Mouse (Mus musculus): ENCODE data around the gene Phldb2. TPM values are rescaled to one million over a fixed set of nuclear protein-coding genes. Genes with fewer than 3 reads are reported as not detected.

The Phldb2 gene
- total and polyA plus RNA-seq, 3 experiments = not detected

DNA sequence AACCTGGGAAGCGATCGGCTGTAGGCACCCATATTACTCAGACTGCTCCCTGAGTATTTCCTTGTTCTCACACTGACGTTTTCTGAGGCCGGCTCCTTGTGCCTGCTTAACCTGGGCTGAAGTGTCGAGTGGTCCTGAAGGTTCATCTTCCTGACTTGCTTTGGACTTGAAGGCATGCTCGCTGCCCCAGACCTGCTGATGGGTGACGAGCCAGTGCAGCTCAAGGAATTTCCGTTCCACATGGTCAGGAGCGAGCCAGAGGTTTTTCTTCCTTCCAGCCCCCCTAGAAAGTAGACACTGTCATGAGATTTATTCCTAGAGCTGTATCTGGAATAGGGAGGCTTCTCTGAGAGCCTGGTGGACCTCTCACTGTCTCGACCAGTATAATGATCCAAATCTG, 128.1 kb downstream of the Phldb2 start:
- Histone ChIP-seq H3K4me1 (ENCODE audit: control insufficient read depth in 1 of 2, insufficient read depth in 2 of 2, low read length in 2 of 2) (no peaks in the 10 kb centered on the region), H3K27me3 (ENCODE audit: control insufficient read depth in 1 of 2, insufficient read depth in 2 of 2, low read length in 2 of 2) (no peaks in the 10 kb centered on the region), H3K9me3 (replicated peaks; ENCODE audit: insufficient read depth, low read length) (no peaks in the 10 kb centered on the region), H3K27ac (ENCODE audit: control insufficient read depth, low read depth, low read length) (no peak overlapping the region), H3K4me3 (ENCODE audit: control insufficient read depth in 1 of 2, insufficient read depth in 1 of 2, low read depth in 2 of 2, low read length in 2 of 2) (no peak overlapping the region), H3K9ac (ENCODE audit: control insufficient read depth, low read depth, low read length, poor library complexity, severe bottlenecking) (no peak overlapping the region), H3K79me2 (ENCODE audit: control insufficient read depth, insufficient read depth, low read length, poor library complexity) (no peaks in the 10 kb centered on the region), H3K36me3 (ENCODE audit: control insufficient read depth in 1 of 2, insufficient read depth in 2 of 2, low read length in 2 of 2) (no peaks in the 10 kb centered on the region)
- no peak for TF ChIP-seq GATA1 (IDR thresholded peaks at IDR 0.05; ENCODE audit: low read depth, low read length)
- no peak for TF ChIP-seq RCOR1 (IDR thresholded peaks at IDR 0.05; ENCODE audit: low read depth, low read length)
- TF ChIP-seq UBTF (IDR thresholded peaks at IDR 0.05; ENCODE audit: borderline replicate concordance, insufficient read depth, low read depth, low read length) = no peak
- TF ChIP-seq SMC3 (IDR thresholded peaks at IDR 0.05; ENCODE audit: low read depth, low read length) = no peak
- no peak for TF ChIP-seq CHD1 (IDR thresholded peaks at IDR 0.05; ENCODE audit: low read depth, low read length)
- no peak for TF ChIP-seq SIN3A (IDR thresholded peaks at IDR 0.05; ENCODE audit: low read length)
- no peak for TF ChIP-seq MAZ (IDR thresholded peaks at IDR 0.05; ENCODE audit: low read depth, low read length)
- no peak for TF ChIP-seq TCF12 (IDR thresholded peaks at IDR 0.05; ENCODE audit: low read depth, low read length)
- TF ChIP-seq MYB (IDR thresholded peaks at IDR 0.05; ENCODE audit: low read depth, low read length) = no peak
- no peak for TF ChIP-seq KAT2A (conservative IDR thresholded peaks at IDR 0.05; ENCODE audit: low read depth, low read length)
- no peak for TF ChIP-seq E2F4 (IDR thresholded peaks at IDR 0.05; ENCODE audit: borderline replicate concordance, low read depth, low read length)
- no peak for TF ChIP-seq BHLHE40 (IDR thresholded peaks at IDR 0.05; ENCODE audit: borderline replicate concordance, low read depth, low read length)
- no peak for TF ChIP-seq ELF1 (IDR thresholded peaks at IDR 0.05; ENCODE audit: low read depth, low read length)
- no peak for TF ChIP-seq ZC3H11A (IDR thresholded peaks at IDR 0.05; ENCODE audit: low read depth, low read length)
- TF ChIP-seq USF1 (IDR thresholded peaks at IDR 0.05; ENCODE audit: low read depth, low read length) = no peak
- no peak for TF ChIP-seq TAL1 (IDR thresholded peaks at IDR 0.05; ENCODE audit: low read length)
- TF ChIP-seq POLR2AphosphoS2 (IDR thresholded peaks at IDR 0.05; ENCODE audit: low read length) = no peak
- no peak for TF ChIP-seq GABPA (IDR thresholded peaks at IDR 0.05; ENCODE audit: low read depth, low read length)
- no peak for DNase-seq (ENCODE audit: low read depth, low spot score)

DNA sequence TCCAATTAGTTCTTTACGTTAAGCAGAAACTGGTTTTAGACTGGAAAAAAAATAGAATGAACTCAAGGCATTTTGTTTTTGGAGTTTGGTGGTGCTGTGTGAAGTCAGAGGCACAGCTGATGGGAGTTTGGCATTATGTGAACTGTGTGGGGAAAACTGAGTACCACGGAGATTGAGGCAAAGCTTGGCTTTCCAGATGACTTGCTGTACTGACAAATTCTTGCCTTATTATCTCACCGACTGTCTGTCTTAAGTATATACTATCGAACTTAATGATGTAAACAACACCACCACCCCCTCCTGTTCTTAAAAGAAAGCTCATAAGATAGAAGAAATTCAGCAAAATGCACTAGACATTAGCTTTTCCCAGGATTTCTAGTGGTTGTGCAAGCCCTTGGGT, 129.4 kb downstream of the Phldb2 start:
- TF ChIP-seq CHD1 (IDR thresholded peaks at IDR 0.05; ENCODE audit: low read depth, low read length) (no peak), E2F4 (IDR thresholded peaks at IDR 0.05; ENCODE audit: borderline replicate concordance, low read depth, low read length) (no peak), EP300 (IDR thresholded peaks at IDR 0.05; ENCODE audit: low read depth in 1 of 2, low read length in 2 of 2) (no peak), BHLHE40 (IDR thresholded peaks at IDR 0.05; ENCODE audit: borderline replicate concordance, low read depth, low read length) (no peak), POLR2A (IDR thresholded peaks at IDR 0.05; ENCODE audit: control insufficient read depth in 1 of 2, insufficient read depth in 1 of 2, low read depth in 1 of 2, low read length in 2 of 2, poor library complexity in 1 of 2) (no peak), USF1 (IDR thresholded peaks at IDR 0.05; ENCODE audit: low read depth, low read length) (no peak), UBTF (IDR thresholded peaks at IDR 0.05; ENCODE audit: borderline replicate concordance, insufficient read depth, low read depth, low read length) (no peak)
- Histone ChIP-seq H3K27me3 (ENCODE audit: control insufficient read depth in 1 of 2, insufficient read depth in 2 of 2, low read length in 2 of 2) (no peaks in the 10 kb centered on the region), H3K9ac (ENCODE audit: control insufficient read depth, low read depth, low read length, poor library complexity, severe bottlenecking) (no peak overlapping the region), H3K9me3 (replicated peaks; ENCODE audit: insufficient read depth, low read length) (no peaks in the 10 kb centered on the region), H3K79me2 (ENCODE audit: control insufficient read depth, insufficient read depth, low read length, poor library complexity) (no peaks in the 10 kb centered on the region), H3K4me1 (ENCODE audit: control insufficient read depth in 1 of 2, insufficient read depth in 2 of 2, low read length in 2 of 2) (no peaks in the 10 kb centered on the region), H3K36me3 (ENCODE audit: control insufficient read depth in 1 of 2, insufficient read depth in 2 of 2, low read length in 2 of 2) (no peaks in the 10 kb centered on the region), H3K4me3 (ENCODE audit: control insufficient read depth in 1 of 2, insufficient read depth in 1 of 2, low read depth in 2 of 2, low read length in 2 of 2) (no peak overlapping the region), H3K27ac (ENCODE audit: control insufficient read depth, low read depth, low read length) (no peak overlapping the region)
- no peak for DNase-seq (ENCODE audit: low read depth, low spot score)
